ENCODE assay signal across 24 mouse cellular contexts in genomic region chr7:25617376-25618160, GRCm38 (mm10). TPM values are rescaled to one million over a fixed set of nuclear protein-coding genes. Genes with fewer than 3 reads are reported as not detected.
DNase-seq lines count a peak whose midpoint lies in the region; TF ChIP-seq lines count a peak whose summit lies in the region.
"Had no signal": no experiment of that assay in that cellular context is flagged by ENCODE, and none has a peak within 500 bp of the region (broad histone marks: within the 10 kb centered on the region; RNA-seq: fewer than 3 reads in every experiment).

No protein-coding gene starts in this region.

- TF ChIP-seq POLR2A in cerebellum, adult 2 months (IDR thresholded peaks at IDR 0.05; ENCODE audit: borderline replicate concordance, insufficient read depth, low read length) = no peak

- WGBS in cerebellum, adult 2 months = 80% methylated on average over 10 of the region's 10 CpGs

- peak; percentile 28 for DNase-seq in cerebellum, adult 11-12 months
- no peak for DNase-seq in cerebellum, adult 2 months
- peak; percentile 2 for DNase-seq in gastrocnemius, postnatal 25 days
- no peak for DNase-seq in gastrocnemius, adult 2 months
- peak; percentile 2 for DNase-seq in kidney, postnatal 10 days
- DNase-seq in kidney, adult 9 months = no peak
- DNase-seq in testis, postnatal 10 days (ENCODE audit: low spot score) = peak; percentile 40
- DNase-seq in testis, postnatal 14 days (ENCODE audit: low spot score) = no peak
- DNase-seq: adrenal gland, adult 8-10 months; adrenal gland, postnatal 36 days; B cell, adult 2 months; forebrain, postnatal 0 days; heart, adult 18-20 months; heart, postnatal 36 days had no signal

- intact Hi-C loops in gastrocnemius, adult 2 months (cut with DNase I) = no loop called here

- H3K4me3 ChIP-seq in cerebellum, adult 2 months (replicated peaks; ENCODE audit: insufficient read depth, low read depth, low read length) = no peak overlapping the region
- no peak overlapping the region for H3K4me3 ChIP-seq in gastrocnemius, adult 2 months
- H3K4me3 ChIP-seq: embryonic facial prominence, embryonic 12.5 days; forebrain, embryonic 12.5 days; heart, embryonic 13.5 days; hindbrain, embryonic 15.5 days had no signal

- no peaks in the 10 kb centered on the region for H3K4me1 ChIP-seq in cerebellum, adult 2 months (ENCODE audit: control insufficient read depth, insufficient read depth, low read length)

- TF ChIP-seq CTCF in cerebellum, adult 2 months (IDR thresholded peaks at IDR 0.05; ENCODE audit: borderline replicate concordance, insufficient read depth, low read depth, low read length) = no peak
- TF ChIP-seq CTCF in gastrocnemius, adult 2 months (IDR thresholded peaks at IDR 0.05) = no peak

- H3K27me3 ChIP-seq in cerebellum, adult 2 months (ENCODE audit: control insufficient read depth, insufficient read depth, low read length) = no peaks in the 10 kb centered on the region
- H3K27me3 ChIP-seq: embryonic facial prominence, embryonic 12.5 days; hindbrain, embryonic 15.5 days had no signal

- H3K27ac ChIP-seq in cerebellum, adult 2 months (ENCODE audit: insufficient read depth, low read length) = no peak overlapping the region
- no peak overlapping the region for H3K27ac ChIP-seq in gastrocnemius, adult 2 months
- H3K27ac ChIP-seq: embryonic facial prominence, embryonic 12.5 days; forebrain, embryonic 12.5 days; heart, embryonic 13.5 days; hindbrain, embryonic 15.5 days had no signal

RNA-seq across cellular contexts. Expression of gene Dmac2, which starts 1.6 kb away (rescaled TPM):
- polyA plus RNA-seq in cerebellum, adult 2 months (2012; rRNA removed) = 109 and 113 TPM in 2 replicates
- 10 to 100 TPM; 36.9 to 38.6 TPM for total RNA-seq in gastrocnemius, postnatal 25 days (2021)
- total RNA-seq in gastrocnemius, adult 2 months (2021) = 10 to 100 TPM; 33.7 to 54.2 TPM

RNA-seq across cellular contexts. Expression of gene Erich4, which starts 1.9 kb away (rescaled TPM):
- polyA plus RNA-seq in cerebellum, adult 2 months (2012; rRNA removed) = 0.11 and 0.13 TPM in 2 replicates
- not detected for total RNA-seq in gastrocnemius, postnatal 25 days (2021)
- not detected for total RNA-seq in gastrocnemius, adult 2 months (2021)
- total RNA-seq: adrenal gland, adult 8-10 months; adrenal gland, postnatal 36 days; forebrain, postnatal 0 days; G1E; gastrocnemius, adult 18-20 months; gastrocnemius, postnatal 36 days had no signal
- polyA plus RNA-seq: CD4-positive, CD25-positive, alpha-beta regulatory T cell, adult 4 months; cortical plate, adult 2 months; embryonic facial prominence, embryonic 12.5 days; forebrain, embryonic 12.5 days; forebrain, postnatal 0 days; G1E; heart, embryonic 13.5 days; hindbrain, embryonic 11.5 days; hindbrain, embryonic 15.5 days had no signal

RNA-seq across cellular contexts. Expression of gene B3gnt8, which starts 8.9 kb away (rescaled TPM):
- polyA plus RNA-seq in cerebellum, adult 2 months (2012; rRNA removed) = 0.52 and 1.0 TPM in 2 replicates
- 1 to 10 TPM in 1 of 2 experiments, under 1 TPM in 1; 0.87 to 1.5 TPM for total RNA-seq in gastrocnemius, postnatal 25 days (2021)
- 1 to 10 TPM; 1.5 to 1.6 TPM for total RNA-seq in gastrocnemius, adult 2 months (2021)

RNA-seq across cellular contexts. Expression of gene Bckdha, which starts 41.2 kb away (rescaled TPM):
- 87.3 and 94.0 TPM in 2 replicates for polyA plus RNA-seq in cerebellum, adult 2 months (2012; rRNA removed)
- total RNA-seq in gastrocnemius, postnatal 25 days (2021) = 10 to 100 TPM; 73.7 to 80.6 TPM
- 100 to 1,000 TPM; 103 to 152 TPM for total RNA-seq in gastrocnemius, adult 2 months (2021)

RNA-seq across cellular contexts. Expression of gene Exosc5, which starts 41.4 kb away (rescaled TPM):
- 42.3 and 42.8 TPM in 2 replicates for polyA plus RNA-seq in cerebellum, adult 2 months (2012; rRNA removed)
- total RNA-seq in gastrocnemius, postnatal 25 days (2021) = 10 to 100 TPM; 19.5 to 20.8 TPM
- total RNA-seq in gastrocnemius, adult 2 months (2021) = 10 to 100 TPM; 24.1 to 24.3 TPM

Comparison
In these comparisons a context has a peak if more than half of its experiments do, and no peak if none do; other contexts are left out.
1. DNase-seq: peak in cerebellum, adult 11-12 months (single experiment), gastrocnemius, postnatal 25 days (single experiment), kidney, postnatal 10 days (single experiment) and testis, postnatal 10 days (single experiment); none in cerebellum, adult 2 months (0 of 2), gastrocnemius, adult 2 months (single experiment), kidney, adult 9 months (single experiment) and testis, postnatal 14 days (single experiment).